Comparison of ENCODE assay signal across 12 mouse cellular contexts in genomic region chr14:120287987-120288275, GRCm38 (mm10). TPM values are rescaled to one million over a fixed set of nuclear protein-coding genes. Genes with fewer than 3 reads are reported as not detected.
DNase-seq lines count a peak whose midpoint lies in the region; ATAC-seq and TF ChIP-seq lines count a peak whose summit lies in the region.
"Had no signal": no experiment of that assay in that cellular context is flagged by ENCODE, and none has a peak within 500 bp of the region (broad histone marks: within the 10 kb centered on the region; RNA-seq: fewer than 3 reads in every experiment).

No protein-coding gene starts in this region.

- H3K27ac ChIP-seq in heart, postnatal 0 days (ENCODE audit: low read depth), result peak overlapping the region; percentile 53
- H3K27ac ChIP-seq in lung, embryonic 15.5 days, result peak overlapping the region; percentile 69
- H3K27ac ChIP-seq in embryonic facial prominence, embryonic 12.5 days, result peak overlapping the region; percentile 90
- H3K27ac ChIP-seq in liver, postnatal 0 days (ENCODE audit: low read depth), result 0 out of 2 replicates have a peak overlapping the region, but pooled peaks have one; percentile 18
- H3K27ac ChIP-seq: hindbrain, embryonic 13.5 days had no signal

- H3K9me3 ChIP-seq in heart, postnatal 0 days (replicated peaks; ENCODE audit: control insufficient read depth, low read length), result no peaks in the 10 kb centered on the region
- H3K9me3 ChIP-seq in lung, embryonic 15.5 days, result no peaks in the 10 kb centered on the region
- no peaks in the 10 kb centered on the region for H3K9me3 ChIP-seq in embryonic facial prominence, embryonic 12.5 days
- H3K9me3 ChIP-seq in liver, postnatal 0 days (ENCODE audit: low read length), result no peaks in the 10 kb centered on the region
- H3K9me3 ChIP-seq: hindbrain, embryonic 13.5 days had no signal

- DNase-seq in heart, postnatal 0 days (ENCODE audit: low spot score), result no peak
- no peak for DNase-seq in heart, postnatal 25 days (ENCODE audit: low spot score)
- DNase-seq in lung, postnatal 14 days, result no peak
- no peak for DNase-seq in liver, postnatal 0 days
- no peak for DNase-seq in cerebellum, postnatal 10 days
- DNase-seq in thymus, adult 18-20 months, result no peak
- DNase-seq: adrenal gland, postnatal 36 days; forebrain, postnatal 0 days; layer of hippocampus, postnatal 36 days had no signal

- ATAC-seq in heart, postnatal 0 days (ENCODE audit: insufficient read depth, low read depth), result no peak
- ATAC-seq in lung, embryonic 15.5 days (ENCODE audit: borderline replicate concordance, extremely low read depth, low FRiP score, low TSS enrichment), result no peak
- no peak for ATAC-seq in embryonic facial prominence, embryonic 12.5 days (ENCODE audit: insufficient number of reproducible peaks, insufficient read depth, low FRiP score, low TSS enrichment)
- no peak for ATAC-seq in liver, postnatal 0 days
- ATAC-seq: forebrain, postnatal 0 days had no signal

- no peaks in the 10 kb centered on the region for H3K27me3 ChIP-seq in heart, postnatal 0 days (ENCODE audit: control insufficient read depth, insufficient read depth, low read length)
- H3K27me3 ChIP-seq in lung, embryonic 15.5 days, result no peaks in the 10 kb centered on the region
- H3K27me3 ChIP-seq in embryonic facial prominence, embryonic 12.5 days, result no peaks in the 10 kb centered on the region
- no peaks in the 10 kb centered on the region for H3K27me3 ChIP-seq in liver, postnatal 0 days (ENCODE audit: insufficient read depth, low read length)
- H3K27me3 ChIP-seq: hindbrain, embryonic 13.5 days had no signal

- no peak overlapping the region for H3K4me2 ChIP-seq in heart, postnatal 0 days (ENCODE audit: low read depth, low read length)
- peak overlapping the region; percentile 4; the same call in 1 of the 2 replicates for H3K4me2 ChIP-seq in lung, embryonic 15.5 days
- 0 out of 2 replicates have a peak overlapping the region, but pooled peaks have one; percentile 10 for H3K4me2 ChIP-seq in embryonic facial prominence, embryonic 12.5 days (replicated peaks)
- no peak overlapping the region for H3K4me2 ChIP-seq in liver, postnatal 0 days (ENCODE audit: low read depth, low read length)
- H3K4me2 ChIP-seq: hindbrain, embryonic 13.5 days had no signal

- no peak for TF ChIP-seq CTCF in heart, postnatal 0 days (IDR thresholded peaks at IDR 0.05; ENCODE audit: low read depth)
- TF ChIP-seq CTCF in liver, postnatal 0 days (IDR thresholded peaks at IDR 0.05; ENCODE audit: low read depth), result no peak

- peaks cover 84% of the 10 kb centered on the region for H3K4me1 ChIP-seq in heart, postnatal 0 days (ENCODE audit: control insufficient read depth, insufficient read depth)
- H3K4me1 ChIP-seq in lung, embryonic 15.5 days, result peaks cover 77% of the 10 kb centered on the region
- H3K4me1 ChIP-seq in embryonic facial prominence, embryonic 12.5 days, result peaks cover 62% of the 10 kb centered on the region
- peaks cover 21% of the 10 kb centered on the region for H3K4me1 ChIP-seq in liver, postnatal 0 days (ENCODE audit: insufficient read depth)

- no peak for TF ChIP-seq EP300 in heart, postnatal 0 days (IDR thresholded peaks at IDR 0.05; ENCODE audit: low read depth)
- TF ChIP-seq EP300 in liver, postnatal 0 days (IDR thresholded peaks at IDR 0.05; ENCODE audit: low read depth), result no peak

- H3K4me3 ChIP-seq in heart, postnatal 0 days (ENCODE audit: low read depth, low read length), result no peak overlapping the region
- no peak overlapping the region for H3K4me3 ChIP-seq in lung, embryonic 15.5 days
- no peak overlapping the region for H3K4me3 ChIP-seq in embryonic facial prominence, embryonic 12.5 days
- no peak overlapping the region for H3K4me3 ChIP-seq in liver, postnatal 0 days (ENCODE audit: low read depth, low read length)
- H3K4me3 ChIP-seq: hindbrain, embryonic 13.5 days had no signal

- H3K9ac ChIP-seq in heart, postnatal 0 days (replicated peaks; ENCODE audit: low read depth, low read length), result 0 out of 2 replicates have a peak overlapping the region, but pooled peaks have one; percentile 22
- no peak overlapping the region for H3K9ac ChIP-seq in lung, embryonic 15.5 days
- H3K9ac ChIP-seq in embryonic facial prominence, embryonic 12.5 days, result no peak overlapping the region; the same call in 1 of the 2 replicates
- no peak overlapping the region for H3K9ac ChIP-seq in liver, postnatal 0 days (replicated peaks)
- H3K9ac ChIP-seq: forebrain, postnatal 0 days; hindbrain, embryonic 13.5 days had no signal

- H3K36me3 ChIP-seq in heart, postnatal 0 days (replicated peaks; ENCODE audit: control insufficient read depth, insufficient read depth, low read length), result peaks cover 10% of the 10 kb centered on the region
- peaks cover 7% of the 10 kb centered on the region; the same call in 1 of the 2 replicates for H3K36me3 ChIP-seq in lung, embryonic 15.5 days
- 0 out of 2 replicates have a peak, but pooled peaks cover 7% of the 10 kb centered on the region for H3K36me3 ChIP-seq in embryonic facial prominence, embryonic 12.5 days
- no peaks in the 10 kb centered on the region for H3K36me3 ChIP-seq in liver, postnatal 0 days (replicated peaks; ENCODE audit: insufficient read depth, low read length)
- H3K36me3 ChIP-seq: hindbrain, embryonic 13.5 days had no signal

- intact Hi-C loops in heart, postnatal 25 days (cut with DNase I), result loop anchor here (5.0 kb wide), 1 partner anchor 79 kb away; no protein-coding TSS in a partner anchor

RNA-seq across cellular contexts. Expression of gene Mbnl2, which starts 12.5 kb away (rescaled TPM):
- 288 and 337 TPM in 2 replicates for total RNA-seq in heart, postnatal 0 days (2014; rRNA removed; ENCODE audit: low replicate concordance)
- 136 and 137 TPM in 2 replicates for polyA plus RNA-seq in heart, postnatal 0 days (2015; fragmentation: Nextera tagmentation; extraction: Ambion mirVana)
- total RNA-seq in heart, postnatal 25 days (2021), result 100 to 1,000 TPM; 234 to 252 TPM
- 130 and 141 TPM in 2 replicates for polyA plus RNA-seq in lung, embryonic 15.5 days (2015; fragmentation: Nextera tagmentation; extraction: Ambion mirVana)
- 93.2 and 93.6 TPM in 2 replicates for polyA plus RNA-seq in embryonic facial prominence, embryonic 12.5 days (2016; fragmentation: Nextera tagmentation; extraction: Ambion mirVana)
- polyA plus RNA-seq in liver, postnatal 0 days (2015; fragmentation: Nextera tagmentation; extraction: Ambion mirVana), result 16.0 and 16.9 TPM in 2 replicates

Comparison
In these comparisons a context has a peak if more than half of its experiments do, and no peak if none do; other contexts are left out.
1. H3K27ac ChIP-seq: peak in every context shown above with its lines; median percentile 90 in embryonic facial prominence, embryonic 12.5 days; 69 in lung, embryonic 15.5 days; 53 in heart, postnatal 0 days; 18 in liver, postnatal 0 days.
2. H3K4me2 ChIP-seq: peak in lung, embryonic 15.5 days (single experiment) and embryonic facial prominence, embryonic 12.5 days (single experiment); none in heart, postnatal 0 days (single experiment) and liver, postnatal 0 days (single experiment).